Mouse (Mus musculus): ENCODE results near the gene Cartpt. TPM values are rescaled to one million over a fixed set of nuclear protein-coding genes. Genes with fewer than 3 reads are reported as not detected.

The Cartpt gene
- total RNA-seq (2023): not detected in 2 replicates

GRCm38 (mm10) chr13:99900965-99901364 lies at the start of gene Cartpt:
TSS of gene Cartpt (minus strand) at chr13:99901091.

Other genes with a start within 250 kb of the Cartpt start
- 1.8 and 5.4 TPM in 2 replicates for gene Mccc2, start 114.5 kb upstream of the Cartpt start, total RNA-seq (2023)
- 37.6 and 54.6 TPM in 2 replicates for gene Bdp1, start 203.0 kb upstream of the Cartpt start, total RNA-seq (2023)
- 1.7 and 2.4 TPM in 2 replicates for gene Serf1, start 206.9 kb upstream of the Cartpt start, total RNA-seq (2023)
- 48.4 and 55.4 TPM in 2 replicates for gene Smn1, start 223.8 kb upstream of the Cartpt start, total RNA-seq (2023)